Mouse (Mus musculus): ENCODE data around the gene Sod2.
"Not testable (repeated sequence)": the region's sequence is repeated elsewhere in the genome, so short reads cannot be mapped to it uniquely, and the experiment has no call there.

Sod2 gene

DNA sequence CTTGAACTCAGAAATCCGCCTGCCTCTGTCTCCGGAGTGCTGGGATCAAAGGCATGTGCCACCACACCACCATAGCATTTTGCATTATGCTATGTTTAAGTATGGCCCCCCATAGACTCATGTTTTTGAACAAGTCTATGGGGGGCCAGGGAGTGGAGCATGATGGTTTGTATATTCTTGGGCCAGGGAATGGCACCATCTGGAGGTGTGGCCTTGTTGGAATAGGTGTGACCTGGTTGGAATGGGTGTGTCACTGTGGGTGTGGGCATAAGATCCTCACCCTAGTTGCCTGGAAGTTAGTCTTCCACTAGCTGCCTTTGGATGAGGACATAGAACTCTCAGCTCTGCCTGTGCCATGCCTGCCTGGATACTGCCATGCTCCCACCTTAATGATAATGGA is at the start of gene Sod2:
TSS of gene Sod2 (plus strand) at position 301 of the 400 bp plus-strand sequence.
- DNase-seq, result not testable (repeated sequence)

DNA sequence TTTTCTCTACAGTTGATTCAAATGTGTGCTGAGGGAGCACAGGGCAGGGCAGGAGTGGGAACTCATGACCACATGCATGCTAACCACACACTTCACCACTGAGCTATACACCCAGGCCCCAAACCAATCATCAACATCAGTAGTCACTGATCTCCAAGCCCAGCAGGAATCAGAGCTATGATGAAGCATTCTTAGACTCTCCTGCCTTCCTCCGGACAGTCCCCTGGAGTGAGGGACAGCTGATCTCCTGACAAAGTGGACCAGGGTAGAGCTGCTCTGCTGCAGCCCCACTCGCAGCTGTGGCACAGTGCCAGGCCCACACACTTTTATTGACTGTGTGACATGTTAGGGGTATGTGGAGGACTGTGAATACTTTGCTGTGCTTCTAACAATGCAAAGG is 47.3 kb upstream of the Sod2 start:
- DNase-seq, result not testable (repeated sequence)

DNA sequence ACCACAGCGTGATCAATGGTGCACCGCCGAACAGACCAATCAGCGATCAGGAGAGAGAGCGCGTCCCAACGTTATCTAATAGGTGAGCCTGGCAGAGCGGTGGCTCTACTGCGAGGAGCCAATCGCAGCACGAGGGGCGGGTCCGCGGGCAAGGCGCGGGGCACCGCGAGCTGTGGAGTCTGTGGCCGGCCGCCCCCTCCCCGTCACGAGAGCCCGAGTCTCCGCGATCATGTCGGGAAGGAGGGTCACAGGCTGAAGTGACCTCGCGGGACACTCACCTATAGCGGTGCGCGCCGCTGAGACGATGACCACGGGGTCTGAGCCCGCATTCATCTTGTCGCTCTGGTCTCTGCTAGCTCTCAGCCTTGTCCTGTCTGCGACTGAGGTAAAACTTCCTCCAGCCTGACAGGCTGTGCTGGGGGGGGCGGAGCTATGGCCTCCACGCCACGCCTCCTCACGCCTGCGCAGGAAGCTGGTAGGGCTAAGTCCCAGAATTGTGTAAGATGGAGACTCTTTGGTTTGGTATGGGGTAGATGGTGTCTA is 46.2 kb upstream of the Sod2 start, which contains the start of gene Acat2:
TSS of gene Acat2 (minus strand) at position 417 of the 543 bp plus-strand sequence.
- DNase-seq, result peak; percentile 92

DNA sequence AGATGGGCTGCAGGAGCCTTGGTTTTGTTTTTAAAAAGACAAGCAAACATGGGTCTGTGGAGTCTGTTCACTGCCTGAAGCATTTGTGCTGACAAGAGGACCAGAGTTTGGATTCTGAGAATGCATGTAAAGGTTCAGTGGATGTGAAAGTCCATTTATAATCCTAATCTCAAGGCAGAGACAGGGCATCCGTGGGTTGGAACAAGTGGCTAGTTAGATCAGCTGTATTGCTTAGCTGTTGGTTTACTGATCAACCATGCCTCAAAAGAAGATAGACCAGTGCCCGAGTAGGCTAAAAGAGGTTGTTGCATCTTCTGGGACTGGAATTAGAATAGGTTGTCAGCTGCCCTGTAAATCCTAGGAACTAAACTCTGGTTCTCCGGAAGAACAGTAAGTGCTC is 43.2 kb upstream of the Sod2 start:
- no peak for DNase-seq

DNA sequence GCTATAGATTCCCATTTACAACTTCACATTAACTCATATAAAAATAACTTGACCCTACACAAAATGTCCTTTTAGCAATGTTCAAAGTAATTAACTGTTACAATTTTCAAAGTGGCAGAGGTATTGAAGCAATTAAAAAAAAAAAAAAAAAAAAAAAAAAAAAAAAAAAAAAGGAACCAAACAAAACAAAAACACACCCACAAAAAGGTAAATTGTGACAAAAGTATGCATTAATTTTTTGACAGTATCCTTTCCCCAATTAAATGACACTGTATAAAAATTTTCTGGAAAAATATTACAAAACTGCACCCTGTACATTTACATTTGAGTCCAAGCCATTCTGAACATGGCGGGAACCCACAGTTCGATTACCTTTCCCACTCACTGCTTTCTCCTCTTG is 39.5 kb upstream of the Sod2 start:
- DNase-seq, result no peak

DNA sequence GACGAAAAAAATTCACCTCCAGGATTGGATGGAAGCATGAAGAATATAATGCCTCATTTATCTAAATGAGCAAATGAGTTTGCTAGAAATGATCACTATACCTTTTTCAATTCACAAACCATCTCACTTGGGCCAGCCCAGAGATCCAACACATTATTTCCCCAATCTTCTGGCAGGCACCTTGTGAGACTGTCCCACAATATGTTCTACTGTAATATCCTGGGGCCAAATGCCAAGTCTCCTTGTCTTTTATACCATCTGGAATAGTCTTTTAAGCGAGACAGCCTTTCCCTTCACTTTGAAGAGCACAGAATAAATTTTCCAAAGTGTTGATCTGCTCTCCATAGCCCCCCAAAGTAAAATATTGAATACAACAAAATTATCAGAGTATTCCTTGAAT is 32.8 kb upstream of the Sod2 start:
- DNase-seq, result no peak

DNA sequence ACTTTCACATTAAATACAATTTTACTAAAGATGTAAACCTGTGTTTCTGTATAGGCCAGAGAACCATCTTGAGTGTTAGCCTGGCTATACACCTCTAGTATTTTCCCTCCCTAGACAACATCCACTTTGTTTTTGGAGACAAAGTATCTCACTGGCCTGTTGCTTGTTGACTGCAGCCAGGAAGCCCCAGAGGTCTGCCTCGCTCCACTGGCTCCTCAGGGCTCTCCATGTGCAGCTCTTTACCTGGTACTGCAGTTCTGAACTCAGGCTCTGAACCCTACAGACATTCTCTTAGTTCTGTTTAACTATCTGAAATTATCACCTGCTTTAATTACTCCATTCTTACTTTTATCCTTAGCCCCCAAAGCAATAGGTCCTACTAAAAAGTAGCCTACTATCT is 28.1 kb upstream of the Sod2 start:
- no peak for DNase-seq

DNA sequence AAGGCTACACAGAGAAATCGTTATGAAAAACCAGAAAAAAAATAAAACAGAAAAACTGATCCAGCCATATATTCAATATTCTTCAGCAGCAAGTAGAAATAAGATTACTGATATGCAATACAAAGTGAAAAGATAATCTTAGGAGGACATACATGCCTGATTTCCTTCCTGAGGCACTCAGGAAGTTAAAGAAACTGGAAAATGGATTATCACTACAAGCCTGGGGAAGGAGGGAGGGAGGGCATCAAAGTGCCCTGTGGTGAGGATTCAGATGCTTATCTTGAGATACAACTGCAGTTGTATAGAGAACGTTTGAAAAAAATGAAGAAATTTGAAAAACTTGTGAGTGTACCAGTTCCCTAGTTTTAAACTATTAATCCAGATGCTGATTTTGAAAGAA is 22.7 kb upstream of the Sod2 start:
- no peak for DNase-seq

DNA sequence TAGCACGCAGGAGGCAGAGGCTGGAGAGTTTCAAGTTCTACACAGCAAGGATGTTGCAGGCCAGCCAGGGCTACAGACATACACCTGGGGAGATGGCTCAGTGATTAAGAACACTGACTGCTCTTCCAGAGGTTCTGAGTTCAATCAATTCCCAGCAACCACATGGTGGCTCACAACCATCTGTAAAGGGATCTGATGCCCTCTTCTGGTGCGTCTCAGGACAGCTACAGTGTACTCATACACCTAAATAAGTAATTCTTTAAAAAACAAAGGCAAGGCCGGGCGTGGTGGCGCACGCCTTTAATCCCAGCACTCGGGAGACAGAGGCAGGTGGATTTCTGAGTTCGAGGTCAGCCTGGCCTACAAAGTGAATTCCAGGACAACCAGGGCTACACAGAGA is 18.6 kb upstream of the Sod2 start:
- DNase-seq, result not testable (repeated sequence)

DNA sequence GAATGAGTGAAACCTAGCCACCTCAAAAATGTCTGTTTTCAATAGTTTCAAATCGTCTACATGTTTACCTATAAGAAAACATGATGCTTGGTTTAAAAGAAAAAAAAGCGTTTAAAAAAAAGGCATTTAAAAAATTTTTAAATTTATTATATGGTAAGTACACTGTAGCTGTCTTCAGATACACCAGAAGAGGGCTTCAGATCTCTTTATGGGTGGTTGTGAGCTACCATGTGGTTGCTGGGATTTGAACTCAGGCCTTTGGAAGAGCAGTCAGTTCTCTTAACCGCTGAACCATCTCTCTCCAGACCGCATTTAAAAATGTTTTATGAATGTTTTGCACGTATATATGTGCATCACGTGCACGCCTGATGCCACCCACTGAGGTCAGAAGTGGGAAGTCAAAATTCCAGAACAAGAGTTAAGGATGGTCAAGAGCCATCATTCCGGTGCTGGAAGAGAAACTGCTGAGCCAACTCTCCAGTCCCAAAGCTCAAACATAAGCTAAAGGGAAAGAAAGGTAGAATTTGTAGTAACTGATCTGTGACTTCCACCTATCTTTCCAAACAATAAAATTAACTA is 16.0 kb upstream of the Sod2 start:
- DNase-seq, result no peak

DNA sequence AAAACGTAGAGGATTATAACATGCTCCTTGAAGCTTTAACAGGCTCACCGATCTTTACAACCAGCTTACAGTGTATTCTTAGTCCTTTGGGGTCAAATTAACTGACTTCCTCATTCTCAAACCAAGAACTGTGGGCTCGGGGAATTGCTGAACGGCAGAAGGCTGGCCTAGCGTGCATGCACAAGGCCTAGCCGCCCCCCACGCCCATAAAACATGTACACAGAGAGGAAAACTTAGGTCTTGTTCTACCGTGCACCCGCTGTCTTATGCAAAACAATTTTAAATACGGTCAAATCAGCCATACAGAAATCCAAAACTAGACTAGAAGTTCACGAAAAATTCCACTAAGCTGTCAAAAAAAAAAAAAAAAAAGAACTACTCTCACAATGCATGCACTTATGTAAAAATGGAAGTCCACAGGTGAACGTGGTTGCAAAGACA is 15.4 kb upstream of the Sod2 start:
- DNase-seq, result peak; percentile 23

DNA sequence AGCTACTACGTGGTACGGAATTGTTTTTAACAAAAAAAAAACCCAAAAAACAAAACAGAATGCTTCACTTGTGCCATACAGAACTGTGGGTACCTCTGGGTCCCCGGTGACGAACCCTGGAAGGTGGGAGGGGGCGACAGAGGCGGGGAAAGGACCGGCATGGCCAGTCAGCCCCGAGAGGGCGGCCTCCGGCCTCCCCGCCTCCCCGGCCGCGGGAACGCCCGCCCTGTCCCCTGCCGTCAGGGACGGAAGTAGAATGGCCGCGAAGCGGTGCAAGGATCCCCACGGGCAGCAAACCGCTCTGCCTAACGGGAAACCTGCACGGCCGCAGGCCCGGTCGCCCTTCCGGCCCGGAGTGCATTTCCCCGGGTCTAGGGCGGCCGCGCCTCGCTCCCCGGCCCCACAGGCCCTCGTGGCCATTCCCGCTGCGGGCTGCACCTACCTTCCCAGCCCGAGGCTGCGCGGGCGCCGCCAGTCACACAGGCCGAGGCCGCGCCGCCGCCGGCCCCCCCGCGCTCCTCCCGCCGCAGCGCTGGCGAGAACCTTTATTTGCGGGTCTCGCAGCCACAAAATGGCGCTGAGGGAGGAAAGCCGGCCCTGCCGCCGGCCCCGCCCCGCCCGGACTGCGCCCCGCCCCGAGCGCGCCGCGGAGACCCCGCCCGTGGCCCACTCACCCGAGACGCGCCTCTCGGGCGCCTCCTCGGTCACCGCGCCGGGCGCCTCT is 14.8 kb upstream of the Sod2 start:
- DNase-seq, result peak; percentile 83

DNA sequence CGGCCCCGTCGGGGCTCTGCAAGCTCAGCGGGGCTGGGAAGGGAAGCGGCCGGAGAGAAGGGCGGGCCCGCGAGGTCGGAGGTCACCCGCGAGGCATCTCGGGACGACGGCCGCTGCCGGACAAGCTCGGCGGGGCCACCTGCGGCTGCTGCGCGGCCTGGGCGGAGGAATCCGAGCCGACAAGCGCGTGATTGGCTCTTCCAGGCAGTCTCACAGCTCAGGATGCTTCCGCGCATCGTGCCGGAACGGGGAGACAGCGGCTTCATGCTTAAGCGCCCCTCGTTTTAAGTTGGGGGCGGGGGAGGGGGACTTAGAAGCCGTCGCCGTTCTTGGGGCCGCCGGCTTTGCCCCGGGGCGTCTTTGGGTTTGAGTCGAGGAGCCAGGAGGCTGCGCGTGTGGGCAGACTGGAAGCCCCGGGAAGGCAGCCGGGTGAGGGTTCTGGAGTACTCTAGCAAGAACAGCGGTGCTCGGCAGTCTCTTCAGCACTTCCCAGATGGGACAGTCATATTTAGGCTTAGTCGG is 14.1 kb upstream of the Sod2 start:
- DNase-seq, result peak; percentile 96

DNA sequence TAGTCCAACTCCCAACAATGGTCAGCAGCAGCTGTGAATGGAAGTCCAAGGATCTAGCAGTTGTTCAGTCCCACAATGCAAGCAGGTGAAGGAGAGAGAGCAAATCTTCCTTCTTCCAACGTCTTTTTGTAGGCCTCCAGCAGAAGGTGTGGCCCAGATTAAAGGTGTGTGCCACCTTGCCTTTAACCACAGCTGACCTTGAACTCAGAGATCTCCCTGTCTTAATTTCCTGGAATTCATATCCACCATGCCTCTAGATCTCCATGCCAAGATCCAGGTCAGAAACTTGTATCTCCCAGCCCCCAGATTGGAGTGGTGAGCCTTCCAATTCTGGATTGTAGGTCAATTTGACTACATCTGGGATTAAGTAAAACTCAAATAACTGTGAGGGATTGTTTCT is 12.6 kb upstream of the Sod2 start, which contains the start of gene Wtap:
TSS of gene Wtap (minus strand) at position 101 of the 400 bp plus-strand sequence.
- DNase-seq, result no peak

DNA sequence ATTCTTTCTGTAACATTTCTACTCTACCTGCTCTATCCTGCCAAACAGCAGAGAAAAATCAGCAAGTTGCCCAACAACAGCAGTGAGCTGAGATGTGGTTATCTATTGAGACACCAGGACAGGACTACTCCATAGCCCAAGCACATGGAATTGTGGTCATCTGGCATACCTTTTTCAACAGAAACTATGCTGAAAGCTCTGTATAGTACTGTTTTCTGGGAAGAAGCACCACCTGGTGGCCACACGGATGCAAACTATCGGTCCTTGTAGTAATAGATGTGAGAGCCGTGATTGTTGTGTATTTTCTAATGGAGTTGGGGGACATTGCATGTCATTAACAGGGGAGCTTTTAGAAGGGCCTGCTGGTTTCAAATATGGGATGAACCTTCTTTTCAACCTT is 10.3 kb upstream of the Sod2 start:
- peak; percentile 55 for DNase-seq

DNA sequence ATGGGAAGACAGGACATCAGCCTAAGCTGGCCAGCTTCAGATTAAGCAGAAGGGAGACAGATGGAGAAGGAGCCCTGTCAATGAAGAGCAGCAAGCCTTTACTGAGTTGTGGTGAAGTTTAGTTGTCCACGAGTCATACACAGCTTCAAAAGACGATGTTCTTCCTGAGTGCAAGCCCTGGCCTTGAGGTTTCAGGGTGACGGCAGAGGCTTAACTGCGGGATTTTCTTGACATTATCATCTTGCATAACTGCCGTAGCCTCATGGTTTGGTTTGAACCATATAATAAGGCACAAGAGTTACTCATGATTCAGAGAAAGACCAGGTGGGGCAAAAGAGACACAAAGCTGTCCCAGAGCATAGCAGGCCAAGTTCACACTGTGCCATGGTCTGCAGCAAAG is 8.8 kb upstream of the Sod2 start:
- no peak for DNase-seq

DNA sequence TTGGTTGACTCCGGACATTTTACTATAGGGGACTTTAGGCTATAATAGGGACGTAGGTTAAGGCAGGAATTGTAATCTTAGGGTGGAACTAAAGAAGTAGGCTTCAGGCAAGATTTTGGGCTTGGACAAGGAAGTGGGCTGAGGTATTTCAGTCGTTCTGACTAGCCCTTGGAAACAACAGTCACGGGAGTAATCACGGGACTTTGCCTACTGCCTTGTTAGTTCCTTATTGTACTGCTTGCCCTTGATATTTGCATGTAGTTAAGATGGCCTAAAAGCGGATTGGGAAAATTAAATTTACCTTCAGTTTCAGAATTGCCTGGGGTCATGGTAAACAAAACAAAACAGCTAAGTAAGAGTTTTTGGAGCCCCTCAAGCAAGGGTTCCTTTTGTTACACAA is 7.6 kb upstream of the Sod2 start:
- no peak for DNase-seq

DNA sequence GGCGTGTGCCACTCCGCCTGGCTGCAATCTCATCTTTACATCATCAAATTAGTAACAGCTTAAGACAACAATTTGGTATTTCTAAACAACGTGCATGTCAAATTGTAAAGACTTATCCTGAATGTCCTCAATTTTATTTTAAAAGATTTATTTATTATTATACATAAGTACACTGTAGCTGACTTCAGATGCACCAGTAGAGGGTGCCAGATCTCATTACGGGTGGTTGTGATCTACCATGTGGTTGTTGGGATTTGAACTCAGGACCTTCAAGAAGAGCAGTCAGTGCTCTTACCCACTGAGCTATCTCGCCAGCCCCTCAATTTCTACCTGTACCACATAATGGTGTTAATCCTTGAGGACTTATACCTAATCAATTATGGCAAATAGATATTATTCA is 4.4 kb upstream of the Sod2 start:
- not testable (repeated sequence) for DNase-seq

DNA sequence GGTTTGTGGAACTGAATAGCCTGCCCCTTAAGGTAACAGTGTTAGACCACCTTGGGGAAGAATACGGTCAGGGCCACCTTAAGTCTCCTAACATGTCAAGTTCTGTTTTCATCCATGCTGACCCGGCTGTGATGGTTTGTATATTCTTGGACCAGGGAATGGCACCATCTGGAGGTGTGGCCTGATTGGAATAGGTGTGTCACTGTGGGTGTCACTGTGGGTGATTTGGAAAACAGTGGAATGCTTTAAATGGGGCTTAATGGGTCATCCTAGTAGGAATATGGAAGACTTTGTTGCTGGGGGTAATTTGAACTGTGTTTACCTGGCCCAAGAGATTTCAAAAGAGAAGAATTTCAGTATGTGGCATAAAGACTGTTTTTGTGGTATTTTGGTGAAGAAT is 2.2 kb upstream of the Sod2 start:
- not testable (repeated sequence) for DNase-seq

DNA sequence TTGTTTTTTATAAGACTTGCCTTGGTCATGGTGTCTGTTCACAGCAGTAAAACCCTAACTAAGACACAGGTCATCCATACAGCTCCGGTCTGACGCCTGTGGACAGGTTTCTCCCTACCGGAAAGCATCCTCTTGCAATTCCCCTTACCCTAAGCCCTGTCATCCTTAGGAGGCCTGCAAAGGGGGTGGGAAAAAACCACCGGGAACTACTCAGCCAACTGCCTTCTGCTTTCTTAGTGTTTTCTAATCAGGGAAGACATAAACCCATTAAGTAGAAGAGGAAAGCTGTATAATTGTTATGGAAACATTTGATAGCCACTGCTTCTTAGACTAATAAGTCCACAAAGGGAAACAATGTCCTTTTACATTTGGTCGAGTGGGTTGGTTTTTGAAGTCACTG is 338 bp downstream of the Sod2 start:
- DNase-seq, result no peak

DNA sequence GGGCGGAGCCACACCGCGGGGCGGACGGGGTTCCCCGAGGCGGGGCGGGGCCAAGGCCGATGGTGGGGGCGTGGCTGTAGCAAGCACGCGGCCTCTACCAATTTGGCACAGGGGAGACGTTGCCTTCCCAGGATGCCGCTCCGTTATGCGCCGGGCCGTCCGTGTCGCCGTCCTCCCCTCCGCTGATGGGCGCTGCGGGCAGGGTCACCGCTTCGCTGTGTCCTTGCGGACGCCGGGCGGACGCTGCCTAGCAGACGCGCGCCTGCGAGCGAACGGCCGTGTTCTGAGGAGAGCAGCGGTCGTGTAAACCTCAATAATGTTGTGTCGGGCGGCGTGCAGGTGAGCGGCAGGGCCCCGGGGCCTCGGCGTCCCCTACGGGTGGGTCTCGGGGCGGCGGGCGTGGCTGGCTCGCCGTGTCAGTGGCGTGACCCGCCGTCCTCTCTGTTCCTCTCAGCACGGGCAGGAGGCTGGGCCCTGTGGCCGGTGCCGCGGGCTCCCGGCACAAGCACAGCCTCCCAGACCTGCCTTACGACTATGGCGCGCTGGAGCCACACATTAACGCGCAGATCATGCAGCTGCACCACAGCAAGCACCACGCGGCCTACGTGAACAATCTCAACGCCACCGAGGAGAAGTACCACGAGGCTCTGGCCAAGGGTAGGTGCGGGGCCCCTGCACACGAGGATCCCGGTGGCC is 1.2 kb downstream of the Sod2 start:
- peak; percentile 98 for DNase-seq

DNA sequence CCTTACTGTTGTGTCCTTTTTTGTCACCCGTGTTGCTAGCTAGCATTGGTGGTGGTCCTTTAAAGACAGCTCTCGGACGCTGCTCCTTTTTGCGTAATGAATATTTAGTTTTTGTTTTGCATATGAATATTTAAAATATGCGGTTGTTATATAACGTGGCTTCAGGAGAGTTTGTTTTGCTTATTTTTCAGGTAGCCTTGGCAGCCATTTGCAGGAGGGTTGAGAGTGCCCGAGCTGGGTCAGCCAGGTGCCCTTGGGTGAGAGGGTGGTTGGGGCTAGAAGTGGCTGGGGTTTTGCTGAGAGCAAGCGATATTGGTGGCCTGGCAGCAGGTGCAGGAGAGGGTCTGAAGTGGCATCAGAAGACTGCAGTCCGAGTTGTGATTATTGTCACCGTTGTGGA is 1.9 kb downstream of the Sod2 start:
- no peak for DNase-seq

DNA sequence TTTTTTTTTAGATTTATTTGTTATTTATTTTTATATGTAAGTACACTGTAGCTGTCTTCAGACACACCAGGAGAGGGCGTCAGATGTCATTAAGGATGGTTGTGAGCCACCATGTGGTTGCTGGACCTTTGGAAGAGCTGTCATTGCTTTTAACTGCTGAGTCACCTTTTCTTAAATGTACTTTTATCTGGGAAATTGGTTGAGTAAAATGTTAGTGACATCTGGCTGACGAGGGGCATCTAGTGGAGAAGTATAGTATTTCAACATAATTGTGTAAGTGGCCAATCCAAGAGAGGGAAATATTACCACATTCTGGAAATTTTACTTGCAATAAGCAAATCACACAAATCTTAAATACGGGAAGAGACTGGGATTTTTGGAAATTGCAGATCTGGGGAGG is 3.2 kb downstream of the Sod2 start:
- no peak for DNase-seq

DNA sequence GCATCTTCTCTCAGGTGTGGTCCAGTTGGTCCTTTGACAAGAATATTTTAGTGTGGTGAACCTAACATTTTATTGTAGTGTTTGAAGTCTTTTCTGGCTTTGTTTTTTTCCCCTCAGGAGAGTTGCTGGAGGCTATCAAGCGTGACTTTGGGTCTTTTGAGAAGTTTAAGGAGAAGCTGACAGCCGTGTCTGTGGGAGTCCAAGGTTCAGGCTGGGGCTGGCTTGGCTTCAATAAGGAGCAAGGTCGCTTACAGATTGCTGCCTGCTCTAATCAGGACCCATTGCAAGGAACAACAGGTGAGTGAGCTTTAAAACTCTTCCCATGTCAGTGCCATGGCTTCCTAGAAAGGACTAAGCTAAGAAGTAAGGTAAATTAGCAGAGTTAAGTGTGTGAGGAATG is 6.7 kb downstream of the Sod2 start:
- no peak for DNase-seq

Measured in right cerebral cortex, postnatal 14 days (tissue).